Mouse (Mus musculus) gastrocnemius, postnatal 10 days (tissue): ENCODE results near the gene Mcidas. TPM values are rescaled to one million over a fixed set of nuclear protein-coding genes. Genes with fewer than 3 reads are reported as not detected.
"Not testable (repeated sequence)": the region's sequence is repeated elsewhere in the genome, so short reads cannot be mapped to it uniquely, and the experiment has no call there.

Source experiments
- DNase-seq: peaks from one replicate; pipeline ENCODE4 v3.0.0; 2021; ENCODE audit warnings: mixed read lengths
- microRNA-seq, 2 experiments: library from miRNA; unstranded; fragments of <30 nt; microRNA quantifications; one replicate each; pipeline ENCODE4 v1.2.0; 2021
- total RNA-seq, 2 experiments: library from RNA; stranded (reverse); gene quantifications; 2 replicates each; pipeline ENCODE4 v1.2.3; 2021

Gene Mcidas
- total RNA-seq, 2 experiments from 2014 or later, result not detected

DNA sequence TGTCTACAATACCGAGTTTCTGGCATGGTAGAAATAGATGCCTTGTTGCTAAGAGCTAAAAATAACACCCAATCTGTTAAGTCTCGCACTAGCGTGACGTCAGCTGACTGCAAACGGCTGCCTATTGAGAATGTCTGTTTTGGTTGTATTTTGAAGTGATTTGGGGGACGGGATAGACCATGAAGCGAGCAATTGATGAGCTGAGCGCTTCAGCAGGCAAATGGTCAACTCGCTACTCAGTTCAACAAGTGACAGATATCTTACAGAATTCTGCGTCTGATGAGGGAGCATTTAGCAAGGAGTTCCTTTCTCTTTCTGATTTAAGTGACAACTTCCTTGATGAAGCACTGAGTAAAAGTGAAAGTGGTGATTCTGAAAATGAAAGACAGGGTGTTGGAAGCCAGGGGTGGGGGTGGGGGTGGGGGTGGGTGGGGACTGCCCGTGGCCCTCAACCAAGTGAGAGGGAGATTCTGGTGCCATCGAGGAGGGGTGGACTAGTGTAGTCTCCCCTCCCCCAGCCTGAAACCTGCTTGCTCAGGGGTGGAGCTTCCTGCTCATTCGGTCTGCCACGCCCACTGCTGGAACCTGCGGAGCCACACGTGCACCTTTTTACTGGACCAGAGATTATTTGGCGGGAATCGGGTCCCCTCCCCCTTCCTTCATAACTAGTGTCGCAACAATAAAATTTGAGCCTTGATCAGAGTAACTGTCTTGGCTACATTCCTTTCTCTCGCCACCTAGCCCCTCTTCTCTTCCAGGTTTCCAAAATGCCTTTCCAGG, 19.7 kb downstream of the Mcidas start:
- DNase-seq, result not testable (repeated sequence)

DNA sequence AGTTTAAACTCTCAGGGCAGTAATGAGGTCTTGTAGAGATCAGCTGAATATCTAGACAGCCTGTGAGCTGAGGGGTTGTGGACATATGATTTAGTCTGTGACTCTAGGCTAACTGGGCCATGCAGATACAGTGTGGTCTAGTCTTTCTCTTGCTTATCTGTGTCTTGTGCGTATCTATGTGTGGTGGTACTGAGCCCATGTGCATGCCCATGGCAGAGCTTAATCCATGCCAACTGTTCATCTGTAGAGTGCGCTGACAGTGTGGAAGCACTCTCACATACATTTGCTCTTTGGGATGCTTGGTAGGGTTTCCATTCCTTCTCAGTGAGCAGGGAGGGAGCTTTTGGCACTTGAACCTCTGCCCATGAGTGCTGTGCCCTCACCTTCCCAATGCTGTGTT, 27.9 kb downstream of the Mcidas start:
- no peak for DNase-seq

DNA sequence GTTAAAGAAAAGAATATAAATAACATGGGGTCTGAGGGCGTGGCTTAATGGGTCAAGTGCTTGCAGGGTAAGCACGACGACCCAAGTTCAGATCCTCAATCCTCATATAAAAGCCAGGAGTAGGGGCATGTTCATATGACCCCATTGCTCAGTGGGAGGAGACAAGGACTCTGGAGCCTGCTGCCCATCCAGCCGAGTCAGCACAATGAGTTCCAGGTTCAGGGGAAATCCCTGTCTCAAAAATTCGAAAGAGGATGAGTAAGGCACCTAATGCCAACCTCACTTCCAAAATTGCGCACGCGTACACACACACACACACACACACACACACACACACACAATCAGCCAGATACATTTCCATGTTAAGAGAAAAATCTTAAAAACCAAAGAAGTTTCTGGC, 28.8 kb downstream of the Mcidas start:
- DNase-seq, result no peak

DNA sequence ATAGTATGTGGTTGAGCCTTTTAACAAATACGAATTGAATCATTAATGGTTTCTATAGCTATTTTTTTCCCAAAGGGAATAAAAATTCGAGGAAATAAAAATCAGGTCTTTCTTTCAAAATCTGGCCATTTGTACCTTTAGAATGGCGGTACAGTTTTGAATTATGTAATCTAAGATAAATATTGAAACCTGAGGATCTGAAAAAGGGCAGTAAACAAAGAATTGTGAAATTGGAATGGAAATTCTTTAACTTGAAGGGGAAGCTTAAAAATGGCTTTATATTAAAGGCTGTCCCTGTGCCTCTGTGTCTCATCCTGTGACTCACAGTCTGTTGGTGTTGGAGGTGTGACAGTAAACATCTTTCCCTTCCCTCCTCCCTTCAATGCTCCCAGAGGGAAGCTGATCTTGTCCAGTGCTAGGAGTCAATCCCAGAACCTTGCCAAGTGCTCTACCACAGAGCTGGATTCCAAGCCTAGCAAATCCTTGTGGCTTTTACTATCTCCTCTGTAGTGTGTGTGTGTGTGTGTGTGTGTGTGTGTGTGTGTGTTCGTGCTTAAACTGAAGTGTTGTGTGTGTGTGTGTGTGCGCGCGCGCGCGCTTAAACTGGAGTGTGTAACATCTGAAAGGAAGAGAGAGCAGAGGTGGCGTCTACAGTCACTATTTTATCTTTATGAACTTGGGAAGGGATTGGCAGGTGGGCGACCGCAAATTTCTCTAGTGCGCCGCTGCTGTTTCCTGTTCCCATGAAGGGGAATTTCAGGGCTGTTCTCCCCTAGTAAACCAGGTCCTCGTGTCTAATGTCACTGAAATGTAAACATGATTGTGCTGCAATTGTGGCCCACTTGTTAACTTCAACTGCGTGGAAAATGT, 29.9 kb downstream of the Mcidas start:
- no peak for DNase-seq

DNA sequence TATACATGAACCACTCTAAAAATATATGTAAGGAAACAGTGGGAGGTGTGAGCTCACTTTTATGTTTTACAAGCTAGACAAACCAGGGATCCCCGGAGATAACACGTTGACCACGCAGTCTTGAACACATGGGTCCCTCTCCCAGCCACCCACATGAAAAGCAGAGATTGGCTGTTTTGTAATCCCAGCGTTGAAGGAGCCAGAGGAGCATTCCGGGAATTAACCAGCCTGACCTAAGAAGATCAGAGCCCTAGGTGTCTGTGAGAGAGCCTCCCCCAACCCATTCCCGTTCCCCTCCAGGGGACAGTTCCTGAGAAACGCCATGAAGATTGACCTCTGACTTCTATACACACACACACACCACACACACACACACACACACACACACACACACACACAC, 37.7 kb downstream of the Mcidas start:
- no peak for DNase-seq

DNA sequence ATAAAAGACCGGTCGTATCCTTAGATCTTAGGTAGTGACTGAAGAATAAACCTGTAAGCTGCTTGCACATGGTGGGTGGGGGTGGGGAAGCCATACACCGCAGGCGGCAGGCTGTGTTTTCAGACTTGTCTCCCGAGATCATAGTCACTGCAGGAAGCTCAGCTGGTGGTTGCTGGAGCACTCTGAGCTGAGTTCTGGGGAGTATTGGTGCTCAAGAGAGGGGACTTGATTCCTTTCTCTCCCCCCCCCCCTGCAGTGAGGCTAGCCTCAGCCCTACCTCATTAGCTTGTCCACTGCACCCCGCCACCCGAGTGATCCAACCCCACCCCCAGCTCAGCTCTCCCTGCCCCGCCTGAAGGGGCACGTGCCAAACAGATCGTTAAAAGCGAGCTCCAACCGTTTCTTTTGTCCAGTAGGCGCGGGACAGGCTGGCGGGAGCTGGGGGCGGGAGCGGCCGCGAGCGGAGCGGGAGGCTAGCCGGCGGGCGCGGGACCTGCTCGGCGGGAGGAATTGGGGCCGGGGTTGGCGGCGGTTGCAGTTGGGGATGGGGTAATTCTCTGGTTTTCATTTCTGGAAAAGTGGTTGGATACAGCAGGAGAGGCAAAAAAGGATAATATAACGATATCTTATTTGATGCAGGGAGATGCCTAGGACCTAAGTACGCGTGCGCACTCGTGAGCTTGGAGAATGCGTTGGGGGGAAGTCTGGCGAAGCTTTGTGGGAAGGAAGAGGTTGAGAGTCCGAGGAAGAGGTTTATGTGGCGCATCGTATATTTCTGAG, 38.3 kb downstream of the Mcidas start:
- peak; percentile 21 for DNase-seq

DNA sequence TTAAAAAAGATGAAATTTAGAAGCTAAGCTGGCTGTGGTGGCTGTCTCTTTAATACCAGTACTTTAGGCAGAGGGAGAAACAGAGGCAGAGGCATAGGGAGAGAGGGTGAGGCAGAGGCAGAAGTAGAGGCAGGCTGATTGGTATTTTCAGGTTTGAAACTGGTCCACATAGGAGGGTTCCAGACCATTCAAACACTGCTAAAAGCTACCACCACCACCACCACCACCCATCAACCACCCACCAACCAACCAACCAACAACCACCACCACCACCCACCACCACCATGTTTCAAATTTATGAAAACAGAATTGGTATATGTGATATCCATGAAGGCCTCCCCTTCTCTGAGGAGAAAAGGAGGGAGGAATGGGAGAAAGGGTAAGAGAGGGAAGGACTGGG, 39.2 kb downstream of the Mcidas start:
- no peak for DNase-seq

DNA sequence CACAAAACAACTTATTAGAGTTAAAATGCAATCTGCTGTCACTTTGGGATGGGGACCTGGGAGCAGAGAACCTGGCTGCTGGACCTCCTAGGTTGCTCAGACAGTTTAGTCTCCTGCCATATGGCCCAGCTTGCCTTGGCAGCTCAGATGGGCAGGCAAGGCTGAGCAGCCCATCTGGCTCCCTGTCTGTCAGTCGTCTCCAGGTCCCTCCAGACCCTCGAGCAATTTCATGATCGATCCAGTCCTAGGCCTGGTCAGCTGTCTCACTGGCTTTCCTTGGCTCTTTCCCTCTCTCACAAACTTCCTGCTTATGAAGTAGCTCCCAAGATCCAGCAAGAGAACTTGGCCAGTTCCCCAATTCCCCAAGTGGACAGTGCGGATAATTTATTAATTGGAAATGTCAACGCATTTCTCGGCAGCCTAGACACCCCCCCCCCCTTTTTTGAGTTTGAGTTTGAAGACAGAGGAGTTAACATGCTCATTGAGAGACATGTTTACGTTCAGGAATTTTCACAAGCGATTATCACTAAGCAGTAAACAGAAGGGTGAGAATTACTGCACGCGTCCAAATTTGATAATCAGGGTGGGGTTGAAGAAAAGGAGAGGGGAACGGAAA, 40.7 kb downstream of the Mcidas start:
- DNase-seq, result no peak

DNA sequence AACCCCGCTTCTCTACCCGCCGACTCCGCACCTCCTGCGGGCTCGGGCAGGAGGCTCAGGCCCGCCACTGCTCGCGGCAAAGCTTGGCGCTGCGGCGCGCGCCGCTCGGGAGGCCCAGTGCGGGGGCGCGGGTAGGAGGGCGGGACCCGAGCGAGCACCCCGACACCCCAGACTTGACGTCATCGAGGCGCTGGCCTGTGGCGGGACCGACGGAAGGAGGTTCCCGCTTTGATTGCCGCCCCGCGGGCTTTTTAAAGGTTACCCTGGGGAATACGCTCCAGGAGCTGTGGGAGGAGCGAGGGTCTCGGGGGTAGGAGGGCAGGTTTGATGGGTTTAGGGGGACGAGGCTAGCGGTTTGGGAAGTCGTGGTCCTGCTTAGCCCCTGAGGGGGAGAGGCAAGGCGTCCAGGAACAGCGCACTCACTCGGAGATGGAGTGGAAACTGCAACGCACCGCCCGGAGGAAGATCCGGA, 41.3 kb downstream of the Mcidas start, which contains the start of gene Cdc20b:
Gene Cdc20b (plus strand): TSS at position 162 of the 472 bp plus-strand sequence.
- DNase-seq, result peak; percentile 30

DNA sequence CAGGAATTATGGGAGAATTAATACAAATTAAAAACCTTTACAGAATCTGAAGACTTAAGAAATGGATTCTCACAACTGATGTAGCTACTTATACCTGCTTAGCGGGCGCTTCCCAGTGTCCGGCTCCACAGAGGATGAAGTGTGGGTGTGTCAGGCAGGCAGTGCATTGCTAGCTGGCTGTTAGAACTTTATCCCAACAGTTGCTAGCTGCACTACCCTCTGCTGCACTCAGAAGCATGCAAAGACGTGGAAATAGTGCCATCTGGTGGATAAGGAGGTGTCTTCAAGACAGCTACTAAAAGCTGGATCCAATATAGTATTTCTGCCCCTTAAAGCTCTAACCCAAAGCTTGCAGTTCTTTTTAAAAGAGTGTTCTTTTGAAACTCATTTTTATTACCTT, 42.2 kb downstream of the Mcidas start:
- DNase-seq, result peak; percentile 36

DNA sequence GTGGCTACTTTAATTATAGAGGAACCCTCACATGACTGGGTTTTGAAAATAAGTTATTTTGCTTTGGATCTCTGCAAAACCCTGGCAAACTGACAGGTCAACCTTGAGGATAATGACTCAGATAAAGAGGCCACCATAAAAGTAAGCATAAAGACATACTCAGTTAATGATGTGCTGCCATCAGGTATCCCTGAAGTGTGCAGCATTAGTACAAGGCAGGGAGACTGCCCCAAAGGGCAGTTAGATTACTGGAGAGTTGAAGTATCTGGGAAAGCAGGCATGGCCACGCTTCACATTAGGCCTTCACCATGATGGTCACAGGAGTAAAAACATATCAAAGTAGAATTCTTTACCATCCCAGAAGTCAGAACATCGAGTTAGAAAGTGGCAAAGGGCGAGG, 51.2 kb downstream of the Mcidas start:
- no peak for DNase-seq

DNA sequence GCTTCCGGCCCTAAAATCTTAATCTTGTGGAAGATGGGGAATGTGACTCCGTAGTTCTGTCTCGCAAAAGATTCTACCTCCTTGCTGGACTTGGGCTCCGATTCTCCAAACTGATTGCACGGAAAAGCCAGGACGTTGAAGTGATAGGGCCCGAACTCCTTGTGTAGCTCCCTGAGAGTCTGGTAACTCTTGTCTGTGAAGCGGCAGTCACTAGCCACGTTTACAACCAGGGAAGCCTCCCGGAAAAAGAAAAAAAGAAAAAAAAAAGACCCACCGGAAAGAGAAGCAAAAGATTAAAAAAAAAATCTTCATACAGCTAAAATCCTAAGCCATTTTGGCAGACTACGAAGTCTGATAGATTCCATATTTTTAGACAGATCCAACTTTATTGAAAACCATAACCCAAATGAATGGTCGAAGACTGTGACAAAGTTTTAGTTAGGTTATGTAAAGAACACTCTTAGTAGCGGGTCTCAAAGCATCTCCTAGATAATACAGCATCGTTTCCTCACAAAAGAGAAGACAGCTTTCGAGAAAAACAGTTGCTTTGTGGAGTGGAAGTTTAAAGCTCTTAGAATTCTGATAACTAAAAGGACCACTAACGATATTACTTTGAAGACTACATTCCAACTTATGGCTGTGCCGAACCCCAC, 51.9 kb downstream of the Mcidas start:
- DNase-seq, result no peak

DNA sequence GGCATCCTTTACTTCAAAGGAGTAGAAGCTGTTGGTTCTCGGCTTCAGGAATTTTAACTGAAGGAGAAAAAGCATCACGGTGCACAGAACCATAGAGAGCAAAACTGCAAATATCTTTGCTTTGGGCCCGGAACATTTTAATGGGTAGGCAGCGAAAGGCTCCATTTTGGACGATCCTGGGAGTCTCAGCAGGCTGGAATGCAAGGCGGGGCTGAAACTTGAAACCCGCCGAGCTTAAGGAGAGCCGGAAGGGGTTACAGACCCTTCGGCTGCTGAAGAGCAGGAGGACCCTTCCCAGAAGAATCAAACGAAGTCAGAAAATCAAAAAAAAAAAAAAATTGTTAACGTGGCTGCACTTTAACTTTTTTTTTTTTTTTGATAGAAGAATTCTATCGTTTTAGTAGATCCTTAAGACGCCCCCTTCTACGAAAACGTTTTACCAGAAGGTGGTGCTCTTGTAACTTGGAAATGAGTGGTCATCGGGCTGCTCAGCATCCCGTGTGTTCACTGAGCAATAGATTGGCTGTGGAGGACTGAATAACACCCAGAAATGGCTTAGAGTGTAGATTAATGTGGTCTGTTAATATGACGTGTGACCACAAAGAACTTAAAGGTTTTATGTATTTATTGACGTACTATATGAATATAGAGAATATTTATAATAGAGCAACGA, 52.7 kb downstream of the Mcidas start, which contains the start of gene Gpx8:
Gene Gpx8 (minus strand): TSS at position 200 of the 673 bp plus-strand sequence.
- DNase-seq, result peak; percentile 50

DNA sequence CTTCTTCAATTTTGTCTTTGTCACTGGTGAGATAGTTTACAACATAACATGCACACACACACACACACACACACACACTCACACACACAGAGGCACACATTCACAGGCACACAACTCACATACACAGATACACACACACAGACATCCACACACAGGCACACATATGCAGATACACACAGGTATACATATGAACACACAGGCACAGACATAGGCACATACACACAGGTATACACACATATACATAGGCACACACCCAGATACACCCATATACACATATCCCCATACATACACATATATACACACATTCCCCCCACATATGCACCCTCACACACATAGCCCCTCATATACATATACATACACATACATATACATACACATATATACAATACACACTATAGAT, 53.4 kb downstream of the Mcidas start:
- no peak for DNase-seq

DNA sequence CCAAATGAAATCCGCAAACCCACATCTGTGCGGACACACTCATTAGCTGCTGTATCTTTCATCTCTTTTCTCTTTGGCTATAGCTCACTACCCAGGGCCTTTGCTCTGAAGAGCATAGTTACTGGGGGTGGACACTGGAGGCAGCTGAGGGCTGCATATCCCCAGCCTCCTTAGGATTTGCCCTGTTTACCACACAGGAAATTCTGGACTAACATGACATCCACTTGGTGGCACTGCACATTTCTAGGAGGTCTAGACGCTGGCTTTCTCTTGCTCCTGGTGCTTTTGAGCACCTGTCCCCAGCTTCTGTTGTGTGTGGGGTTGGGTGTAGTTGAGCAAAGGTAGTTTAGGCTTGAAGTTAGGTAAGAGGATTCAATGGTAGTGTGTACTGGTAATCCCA, 54.0 kb downstream of the Mcidas start:
- DNase-seq, result no peak

Small RNA genes lying within 50 kb of the gene (microRNA-seq; reads per million reads assigned to microRNA genes)
- gene Mir449a (19.1 to 38.1 reads per million in 2 experiments), gene Mir449b (0 reads per million in 2 experiments), gene Mir449c (0 reads per million in 2 experiments)

Other genes starting within 250 kb of the Mcidas start
- gene Plpp1, start 193.1 kb upstream of the Mcidas start, total RNA-seq, result 10 to 100 TPM; 78.3 to 89.9 TPM
- gene Mtrex, start 66.4 kb upstream of the Mcidas start, total RNA-seq, result 10 to 100 TPM; 25.8 to 28.7 TPM
- gene Dhx29, start 66.4 kb upstream of the Mcidas start, total RNA-seq, result 10 to 100 TPM; 12.3 to 12.4 TPM
- under 1 TPM; 0.21 to 0.23 TPM for gene Ccno, start 6.0 kb upstream of the Mcidas start, total RNA-seq
- gene Cdc20b, start 41.3 kb downstream of the Mcidas start, total RNA-seq, result not detected
- gene Gpx8, start 52.6 kb downstream of the Mcidas start, total RNA-seq, result 10 to 100 TPM; 36.2 to 43.7 TPM
- not detected for gene Gzma, start 107.1 kb downstream of the Mcidas start, total RNA-seq
- 1 to 10 TPM; 3.6 to 3.9 TPM for gene Esm1, start 215.8 kb downstream of the Mcidas start, total RNA-seq
- not detected for gene Gzmk, start 232.1 kb downstream of the Mcidas start, total RNA-seq